Mouse (Mus musculus): ENCODE data around the gene Sbk3.

DNA sequence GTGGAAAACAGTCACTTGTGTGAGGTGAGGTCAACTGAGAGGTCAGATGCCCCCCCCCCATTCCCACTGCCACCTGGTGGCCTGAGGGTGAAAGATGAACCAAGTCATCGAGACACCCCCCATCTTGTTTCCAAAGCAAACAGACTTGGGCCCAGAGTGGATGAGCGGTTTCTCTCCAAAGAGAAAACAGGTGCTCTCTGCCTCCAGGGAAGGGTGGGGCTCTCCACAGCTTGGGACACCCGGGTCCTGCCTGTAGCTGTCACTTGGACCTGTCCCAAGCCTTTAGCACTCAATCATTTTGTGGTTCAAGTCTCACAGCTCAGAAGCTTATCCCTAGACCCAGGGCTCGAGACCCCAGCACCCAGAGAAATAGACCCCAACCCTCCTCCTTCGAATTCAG is 7.4 kb downstream of the Sbk3 start:
- TF ChIP-seq CTCF (conservative IDR thresholded peaks at IDR 0.05; ENCODE audit: low read length) (no peak), NANOG (IDR thresholded peaks at IDR 0.05; ENCODE audit: borderline replicate concordance, low read length) (no peak), POU5F1 (IDR thresholded peaks at IDR 0.05; ENCODE audit: borderline replicate concordance, low read length) (no peak)
